ENCODE assay signal across 22 mouse cellular contexts in the genomic region with DNA sequence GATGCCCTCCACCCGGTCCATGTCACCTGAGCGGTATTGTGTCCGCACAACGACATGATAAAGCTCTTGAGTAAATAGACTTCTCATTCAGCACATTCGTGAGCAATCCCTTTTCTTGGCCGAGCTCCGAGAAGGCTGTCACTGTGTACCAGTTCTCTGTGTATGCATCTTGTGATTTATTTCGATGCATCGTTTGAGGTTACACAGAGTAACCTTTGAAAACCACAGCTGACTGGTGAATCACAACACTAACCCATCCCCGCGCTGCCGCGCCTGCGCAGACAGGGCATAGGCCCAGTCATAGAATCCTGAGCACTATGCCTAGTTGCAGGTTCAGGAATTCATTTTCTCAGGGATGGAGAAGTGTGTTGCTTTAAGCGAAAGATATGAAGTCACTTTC.
DNase-seq lines count a peak whose midpoint lies in the region; ATAC-seq lines count a peak whose summit lies in the region.
"Had no signal": no experiment of that assay in that cellular context is flagged by ENCODE, and none has a peak within 500 bp of the region (broad histone marks: within the 10 kb centered on the region; RNA-seq: fewer than 3 reads in every experiment).

No protein-coding gene starts in this region.

- H3K27ac ChIP-seq in liver, embryonic 11.5 days (ENCODE audit: low read depth, low read length): no peak overlapping the region
- no peak overlapping the region for H3K27ac ChIP-seq in midbrain, embryonic 16.5 days (ENCODE audit: low read length)
- H3K27ac ChIP-seq: forebrain, embryonic 10.5 days; hindbrain, embryonic 12.5 days; kidney, postnatal 0 days; limb, embryonic 10.5 days; macrophage; midbrain, embryonic 10.5 days; stomach, postnatal 0 days had no signal

- no peaks in the 10 kb centered on the region for H3K9me3 ChIP-seq in liver, embryonic 11.5 days (ENCODE audit: control insufficient read depth, low read length)
- no peaks in the 10 kb centered on the region for H3K9me3 ChIP-seq in midbrain, embryonic 16.5 days (replicated peaks; ENCODE audit: control insufficient read depth, low read length, poor library complexity, severe bottlenecking)
- H3K9me3 ChIP-seq: forebrain, embryonic 10.5 days; hindbrain, embryonic 12.5 days; limb, embryonic 10.5 days; midbrain, embryonic 10.5 days had no signal

- no peak overlapping the region for H3K4me3 ChIP-seq in liver, embryonic 11.5 days (ENCODE audit: low read depth, low read length)
- H3K4me3 ChIP-seq in midbrain, embryonic 16.5 days (ENCODE audit: low read depth, low read length): no peak overlapping the region
- H3K4me3 ChIP-seq: forebrain, embryonic 10.5 days; hindbrain, embryonic 12.5 days; limb, embryonic 10.5 days; midbrain, embryonic 10.5 days had no signal

- no peaks in the 10 kb centered on the region for H3K36me3 ChIP-seq in liver, embryonic 11.5 days (ENCODE audit: control insufficient read depth, insufficient read depth, low read length)
- H3K36me3 ChIP-seq in midbrain, embryonic 16.5 days (ENCODE audit: control insufficient read depth, insufficient read depth, low read length): no peaks in the 10 kb centered on the region
- H3K36me3 ChIP-seq: forebrain, embryonic 10.5 days; hindbrain, embryonic 12.5 days; limb, embryonic 10.5 days; midbrain, embryonic 10.5 days had no signal

- H3K9ac ChIP-seq in liver, embryonic 11.5 days (ENCODE audit: low read depth, low read length): no peak overlapping the region
- H3K9ac ChIP-seq in midbrain, embryonic 16.5 days (ENCODE audit: low read depth, low read length): no peak overlapping the region
- H3K9ac ChIP-seq: hindbrain, embryonic 12.5 days had no signal

- H3K27me3 ChIP-seq in liver, embryonic 11.5 days (replicated peaks; ENCODE audit: control insufficient read depth, insufficient read depth, low read length): no peaks in the 10 kb centered on the region
- H3K27me3 ChIP-seq in midbrain, embryonic 16.5 days (ENCODE audit: control insufficient read depth, insufficient read depth, low read depth, low read length): no peaks in the 10 kb centered on the region
- H3K27me3 ChIP-seq: hindbrain, embryonic 12.5 days had no signal

- no peak for ATAC-seq in liver, embryonic 11.5 days (replicated peaks; ENCODE audit: low FRiP score)
- ATAC-seq in midbrain, embryonic 16.5 days: no peak
- ATAC-seq: activated CD4-positive, CD25-positive, alpha-beta regulatory T cell, adult 4 months; CD4-positive, CD25-positive, alpha-beta regulatory T cell, adult 4 months had no signal

- no peak overlapping the region for H3K4me2 ChIP-seq in liver, embryonic 11.5 days
- H3K4me2 ChIP-seq in midbrain, embryonic 16.5 days (ENCODE audit: low read length): no peak overlapping the region
- H3K4me2 ChIP-seq: heart, embryonic 11.5 days; hindbrain, embryonic 12.5 days had no signal

- peak; percentile 11 for DNase-seq in heart, postnatal 4 days
- DNase-seq in heart, adult 11 months: no peak
- DNase-seq in right cerebral cortex, postnatal 10 days (ENCODE audit: low spot score in 2 of 2): peak; percentile 36 to 47
- DNase-seq in right cerebral cortex, postnatal 36 days (ENCODE audit: low spot score in 2 of 2): no peak
- peak; percentile 23 for DNase-seq in adrenal gland, postnatal 10 days
- peak; percentile 21 for DNase-seq in testis, postnatal 14 days (ENCODE audit: low spot score)
- DNase-seq in liver, embryonic 11.5 days (ENCODE audit: low spot score): no peak
- DNase-seq: cerebellum, adult 11 months; cerebellum, postnatal 25 days; heart, postnatal 10 days; kidney, adult 18-20 months had no signal

- 84% methylated on average over 15 of the region's 15 CpGs for WGBS in liver, embryonic 11.5 days
- 85% methylated on average over 15 of the region's 15 CpGs for WGBS in midbrain, embryonic 16.5 days

- no peaks in the 10 kb centered on the region for H3K4me1 ChIP-seq in liver, embryonic 11.5 days (replicated peaks; ENCODE audit: control insufficient read depth, insufficient read depth, low read length)
- no peaks in the 10 kb centered on the region for H3K4me1 ChIP-seq in midbrain, embryonic 16.5 days (ENCODE audit: control insufficient read depth, insufficient read depth, low read length)
- H3K4me1 ChIP-seq: forebrain, embryonic 10.5 days; hindbrain, embryonic 12.5 days; limb, embryonic 10.5 days; midbrain, embryonic 10.5 days had no signal

Comparison
In these comparisons a context has a peak if more than half of its experiments do, and no peak if none do; other contexts are left out.
1. DNase-seq: peak in heart, postnatal 4 days (single experiment), right cerebral cortex, postnatal 10 days (2 of 2), adrenal gland, postnatal 10 days (single experiment) and testis, postnatal 14 days (single experiment); none in heart, adult 11 months (single experiment), right cerebral cortex, postnatal 36 days (0 of 2) and liver, embryonic 11.5 days (single experiment).